Mouse (Mus musculus) forebrain, embryonic 13.5 days (tissue): ENCODE results near the gene Rpa3. TPM values are rescaled to one million over a fixed set of nuclear protein-coding genes. Genes with fewer than 3 reads are reported as not detected.

Source experiments
- ATAC-seq: fragments of 200-750 bp; cut with Nextera tagmentation; 2 replicates; pipeline ENCODE4 v1.8.0; 2017
- H3K27ac ChIP-seq: fragments of 300-500 bp; sonication (generic); 2 replicates; pipeline ENCODE4 v1.5.1; 2015; ENCODE audit warnings: inconsistent platforms, mild to moderate bottlenecking, moderate library complexity
- H3K27me3 ChIP-seq: fragments of 300-500 bp; sonication (generic); 2 replicates; pipeline ENCODE4 v1.6.1; 2015; ENCODE audit warnings: mild to moderate bottlenecking, inconsistent platforms
- H3K36me3 ChIP-seq: fragments of 300-500 bp; sonication (generic); 2 replicates; pipeline ENCODE4 v1.6.1; 2015; ENCODE audit warnings: mild to moderate bottlenecking, inconsistent platforms; ENCODE audit not compliant: poor library complexity, severe bottlenecking
- H3K4me1 ChIP-seq: fragments of 300-500 bp; sonication (generic); 2 replicates; pipeline ENCODE4 v1.6.1; 2015; ENCODE audit warnings: inconsistent platforms
- H3K4me2 ChIP-seq: fragments of 300-500 bp; sonication (generic); 2 replicates; pipeline ENCODE4 v1.6.1; 2015; ENCODE audit warnings: inconsistent platforms, mild to moderate bottlenecking, moderate library complexity
- H3K4me3 ChIP-seq: fragments of 300-500 bp; sonication (generic); 2 replicates; pipeline ENCODE4 v1.5.1; 2015; ENCODE audit warnings: mild to moderate bottlenecking, inconsistent platforms
- H3K9ac ChIP-seq: fragments of 300-500 bp; sonication (generic); 2 replicates; pipeline ENCODE4 v1.6.1; 2015; ENCODE audit warnings: mild to moderate bottlenecking, inconsistent platforms
- H3K9me3 ChIP-seq: fragments of 300-500 bp; sonication (generic); replicated peaks from 2 replicates; pipeline ENCODE4 v1.6.1; 2016; ENCODE audit warnings: inconsistent platforms
- WGBS: fragments of 180-500 bp; shearing (Covaris S2); methylation state at CpG from one replicate; pipeline ENCODE4 v1.1.7; 2015; 5-methylcytosine and 5-hydroxymethylcytosine counted together
- polyA plus RNA-seq: library from polyadenylated mRNA; unstranded; fragments of >200 nt; fragmentation: Nextera tagmentation; extraction: Ambion mirVana; gene quantifications from 2 replicates; pipeline ENCODE4 v1.2.1, GENCODE M21; 2015

Rpa3 gene
- polyA plus RNA-seq, 1 experiment from 2014 or later: 172 TPM

DNA sequence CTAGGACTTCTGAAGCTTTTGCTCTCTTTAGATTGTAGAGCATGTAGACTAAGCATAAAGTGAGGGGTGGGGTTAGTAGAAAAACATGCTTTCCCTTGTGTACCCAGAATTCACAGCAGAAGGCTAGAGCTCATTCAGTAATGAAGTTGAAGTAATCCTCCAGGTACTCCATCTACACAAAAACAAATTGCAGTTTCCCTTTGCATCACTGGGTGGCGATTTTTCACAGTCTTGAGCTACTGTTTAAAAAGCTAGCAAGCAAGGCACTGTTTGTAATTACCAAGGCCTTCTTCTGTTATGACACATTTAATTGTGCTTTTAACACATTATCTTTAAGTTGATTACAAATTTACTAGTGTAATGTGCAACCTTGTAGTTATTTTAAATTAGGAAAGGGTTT is 16.1 kb upstream of the Rpa3 start:
- Histone ChIP-seq H3K4me3 (no peak overlapping the region), H3K4me1 (no peaks in the 10 kb centered on the region), H3K36me3 (peaks cover 11% of the 10 kb centered on the region; the same call in 1 of the 2 replicates), H3K27ac (no peak overlapping the region), H3K27me3 (no peaks in the 10 kb centered on the region), H3K9ac (no peak overlapping the region), H3K9me3 (no peaks in the 10 kb centered on the region), H3K4me2 (no peak overlapping the region)
- WGBS: 4% methylated on average over 1 of the region's 1 CpGs
- ATAC-seq: peak; percentile 84

DNA sequence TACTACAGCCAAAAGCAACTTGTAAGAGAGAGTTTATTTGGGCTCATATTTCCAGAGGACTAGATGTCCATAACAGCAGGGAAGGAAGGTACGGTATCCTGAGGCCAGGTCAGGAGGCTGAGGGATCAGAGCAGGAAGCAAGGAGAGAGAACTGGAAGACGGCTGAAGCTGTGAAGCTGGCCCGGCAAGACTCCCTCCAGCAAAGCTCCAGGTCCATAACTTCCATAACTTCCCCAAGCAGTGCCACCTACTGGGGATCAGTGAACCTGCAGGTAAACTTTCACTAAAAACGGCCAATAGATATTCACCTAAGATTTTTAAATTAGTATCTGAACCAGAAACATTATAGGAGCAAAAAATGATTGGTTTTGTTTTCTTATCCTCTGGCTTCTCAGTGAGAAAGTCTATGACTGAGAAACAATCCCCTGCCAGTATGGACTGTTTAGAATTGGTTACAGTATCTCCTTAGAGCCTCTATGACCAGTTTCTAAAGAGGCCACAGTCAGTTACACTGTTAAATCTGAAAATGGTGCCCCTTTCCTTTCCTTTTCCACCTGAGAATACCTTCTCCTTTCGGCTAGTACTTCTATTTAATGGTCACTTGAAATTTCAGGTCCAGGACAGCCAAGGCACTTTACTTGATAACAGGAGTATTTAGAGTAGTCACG is 15.5 kb upstream of the Rpa3 start:
- H3K27ac ChIP-seq: no peak overlapping the region
- no peak overlapping the region for H3K4me3 ChIP-seq
- no peaks in the 10 kb centered on the region for H3K9me3 ChIP-seq
- no peak overlapping the region for H3K4me2 ChIP-seq
- WGBS: 36% methylated on average over 6 of the region's 6 CpGs
- H3K36me3 ChIP-seq: peaks cover 11% of the 10 kb centered on the region; the same call in 1 of the 2 replicates
- no peak overlapping the region for H3K9ac ChIP-seq
- H3K27me3 ChIP-seq: no peaks in the 10 kb centered on the region
- 0 out of 2 replicates have a peak, but pooled peaks have one; percentile 42 for ATAC-seq
- H3K4me1 ChIP-seq: no peaks in the 10 kb centered on the region

DNA sequence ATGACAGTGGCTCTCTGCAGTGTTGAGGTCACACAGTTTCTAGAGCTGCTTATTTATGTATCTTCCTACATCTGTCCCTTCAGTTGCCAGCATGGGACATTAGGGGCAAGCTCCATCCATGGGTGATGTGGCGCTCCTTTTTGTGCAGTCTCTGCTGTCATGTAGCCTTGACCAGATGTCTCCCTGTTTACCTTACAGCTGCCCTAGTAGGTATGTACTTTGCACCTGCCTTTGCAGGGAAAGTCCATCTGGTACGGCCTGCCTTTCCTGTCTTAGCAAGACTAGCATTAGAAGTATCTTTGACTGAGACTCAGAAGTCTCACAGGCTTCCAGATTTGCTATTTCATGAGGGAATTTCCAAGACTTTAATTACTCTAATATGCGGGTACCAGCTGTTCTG is 12.1 kb upstream of the Rpa3 start:
- WGBS: 88% methylated on average over 3 of the region's 3 CpGs
- Histone ChIP-seq H3K36me3 (peaks cover 5% of the 10 kb centered on the region; the same call in 1 of the 2 replicates), H3K4me2 (no peak overlapping the region), H3K9me3 (no peaks in the 10 kb centered on the region), H3K4me1 (no peaks in the 10 kb centered on the region), H3K9ac (no peak overlapping the region), H3K4me3 (no peak overlapping the region), H3K27ac (no peak overlapping the region), H3K27me3 (no peaks in the 10 kb centered on the region)
- no peak for ATAC-seq

DNA sequence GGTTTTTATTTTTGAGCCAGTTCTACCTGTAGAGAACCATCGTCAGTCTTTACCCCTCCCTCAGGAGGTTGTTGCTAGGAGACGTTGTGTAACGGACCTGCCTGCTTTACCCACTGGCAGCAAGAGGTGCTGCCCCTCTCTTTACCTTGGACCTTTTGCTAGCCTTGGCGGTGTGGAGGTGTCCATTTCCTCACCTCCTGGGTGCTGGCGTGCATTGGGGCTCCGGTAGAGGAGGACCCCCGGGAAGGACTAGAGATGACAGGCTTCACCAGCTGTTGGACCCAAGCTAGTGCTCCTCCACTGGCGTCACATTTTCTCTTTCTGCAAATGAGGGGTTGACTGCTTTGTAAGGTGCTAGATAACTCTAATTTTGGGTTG is 683 bp upstream of the Rpa3 start:
- Histone ChIP-seq H3K27ac (peak overlapping the region; percentile 60), H3K4me3 (peak overlapping the region; percentile 85), H3K36me3 (no peaks in the 10 kb centered on the region), H3K4me2 (peak overlapping the region; percentile 90), H3K4me1 (peaks cover 23% of the 10 kb centered on the region), H3K9me3 (no peaks in the 10 kb centered on the region), H3K27me3 (no peaks in the 10 kb centered on the region), H3K9ac (peak overlapping the region; percentile 77)
- under 1% methylated on average over 8 of the region's 8 CpGs for WGBS
- ATAC-seq: no peak

DNA sequence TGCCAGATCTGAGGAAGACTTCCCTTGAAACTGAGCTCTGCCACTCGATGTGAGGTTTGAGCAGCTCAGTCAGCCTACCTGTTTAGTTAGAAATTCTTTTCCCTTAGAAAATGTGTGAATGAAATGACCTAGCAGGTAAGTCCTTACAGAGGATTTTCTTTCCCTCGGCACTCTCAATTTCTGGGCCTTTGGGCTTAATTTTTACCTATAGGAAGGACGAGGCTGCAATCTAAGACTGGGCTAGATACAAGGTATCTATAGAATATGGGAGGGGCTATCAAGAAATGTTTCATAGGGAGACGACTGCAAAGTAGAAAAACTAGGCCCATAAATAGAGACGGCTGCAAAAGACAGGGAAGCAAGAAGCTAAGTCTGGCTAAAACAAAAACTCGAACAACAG is 657 bp downstream of the Rpa3 start:
- WGBS: 10% methylated on average over 6 of the region's 6 CpGs
- peaks cover 22% of the 10 kb centered on the region for H3K4me1 ChIP-seq
- peak overlapping the region; percentile 90 for H3K4me2 ChIP-seq
- H3K9ac ChIP-seq: peak overlapping the region; percentile 83
- H3K9me3 ChIP-seq: no peaks in the 10 kb centered on the region
- H3K4me3 ChIP-seq: peak overlapping the region; percentile 85
- no peak for ATAC-seq
- H3K36me3 ChIP-seq: peaks cover 11% of the 10 kb centered on the region; the same call in 1 of the 2 replicates
- H3K27me3 ChIP-seq: no peaks in the 10 kb centered on the region
- H3K27ac ChIP-seq: peak overlapping the region; percentile 71

DNA sequence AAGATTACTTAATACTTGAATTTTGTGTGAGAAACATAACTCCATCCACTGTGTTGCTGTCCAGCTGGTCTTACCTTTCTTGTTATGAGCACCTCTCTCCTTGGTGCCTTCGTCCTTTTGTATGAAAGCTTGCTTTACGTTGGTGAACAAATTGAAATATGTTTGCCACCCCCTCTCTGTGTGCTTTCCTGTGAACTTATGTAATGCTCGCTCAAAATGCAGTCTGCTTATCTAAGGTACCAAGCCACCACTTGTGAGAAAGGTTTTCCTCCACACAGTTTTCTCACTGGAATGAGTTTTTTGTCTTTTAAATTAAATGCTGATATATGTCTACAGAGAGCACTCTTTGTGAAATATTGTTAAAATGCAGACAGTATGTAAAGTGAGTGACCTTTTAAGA is 30.4 kb downstream of the Rpa3 start:
- H3K36me3 ChIP-seq: peaks cover 37% of the 10 kb centered on the region
- no peak for ATAC-seq
- H3K27me3 ChIP-seq: no peaks in the 10 kb centered on the region
- H3K9ac ChIP-seq: no peak overlapping the region
- WGBS: 92% methylated on average over 3 of the region's 3 CpGs
- H3K9me3 ChIP-seq: no peaks in the 10 kb centered on the region
- no peak overlapping the region for H3K4me2 ChIP-seq
- H3K4me3 ChIP-seq: no peak overlapping the region
- no peaks in the 10 kb centered on the region for H3K4me1 ChIP-seq
- H3K27ac ChIP-seq: no peak overlapping the region

DNA sequence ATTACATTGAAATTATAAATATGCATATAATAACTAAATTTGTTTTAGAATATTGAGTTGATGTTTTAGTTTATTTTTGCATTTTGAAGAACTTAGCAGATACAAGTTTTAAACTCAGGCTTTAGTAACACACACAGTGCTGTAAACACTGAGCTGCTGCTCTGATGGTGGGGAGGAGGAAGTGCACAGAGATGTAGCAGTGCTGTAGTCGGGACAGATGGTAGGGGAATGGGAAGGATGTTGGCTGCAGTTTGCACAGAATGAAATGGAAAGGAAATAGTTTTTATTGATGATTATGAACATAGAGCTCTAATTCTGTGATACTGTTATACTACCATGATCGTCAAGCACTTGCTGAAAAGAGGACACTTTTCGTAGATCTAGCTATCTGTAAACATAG is 31.9 kb downstream of the Rpa3 start:
- Histone ChIP-seq H3K4me3 (no peak overlapping the region), H3K36me3 (peaks cover 30% of the 10 kb centered on the region), H3K9me3 (no peaks in the 10 kb centered on the region), H3K4me1 (no peaks in the 10 kb centered on the region), H3K9ac (no peak overlapping the region), H3K4me2 (no peak overlapping the region), H3K27me3 (no peaks in the 10 kb centered on the region), H3K27ac (no peak overlapping the region)
- ATAC-seq: no peak
- 88% methylated on average over 3 of the region's 3 CpGs for WGBS

DNA sequence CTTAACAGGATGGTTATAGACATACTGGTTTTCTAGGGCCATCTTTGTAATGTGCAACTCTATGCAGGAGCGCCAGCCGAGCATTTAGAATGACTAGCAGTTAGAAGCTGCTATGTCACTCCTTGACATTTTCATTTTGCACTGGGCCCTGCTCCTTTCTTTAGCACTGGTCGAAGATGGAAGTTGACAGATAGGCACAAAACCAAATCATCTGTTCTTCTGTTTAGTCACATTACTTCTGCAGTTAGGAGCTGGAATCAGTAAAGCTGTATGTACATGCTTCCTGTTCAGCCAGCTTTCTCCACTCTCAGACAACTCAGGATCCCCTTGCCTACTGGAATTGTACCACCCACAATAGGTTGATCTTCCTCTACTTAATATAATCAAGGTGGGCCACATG is 48.3 kb downstream of the Rpa3 start:
- Histone ChIP-seq H3K4me1 (peaks cover 9% of the 10 kb centered on the region), H3K36me3 (peaks cover 13% of the 10 kb centered on the region), H3K27me3 (no peaks in the 10 kb centered on the region), H3K4me2 (peak overlapping the region; percentile 57), H3K27ac (no peak overlapping the region), H3K4me3 (no peak overlapping the region), H3K9me3 (no peaks in the 10 kb centered on the region), H3K9ac (no peak overlapping the region)
- no peak for ATAC-seq
- 94% methylated on average over 3 of the region's 3 CpGs for WGBS

DNA sequence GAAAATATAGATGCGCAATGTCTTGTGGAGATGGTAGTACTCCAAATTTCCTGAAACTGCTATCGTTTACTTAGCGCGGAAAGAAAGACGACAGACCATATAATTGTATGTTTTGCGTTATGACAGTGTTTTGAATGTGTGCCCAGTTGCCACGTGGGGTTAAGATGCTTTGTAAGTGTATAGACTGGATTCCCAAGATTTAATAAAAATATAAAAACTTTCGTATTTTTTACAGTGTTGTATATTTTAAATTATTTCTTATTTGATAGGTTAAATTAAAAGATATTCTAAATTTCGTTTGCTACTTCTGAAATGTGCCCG is 49.1 kb downstream of the Rpa3 start:
- Histone ChIP-seq H3K4me1 (peaks cover 9% of the 10 kb centered on the region), H3K27me3 (no peaks in the 10 kb centered on the region), H3K27ac (no peak overlapping the region; the same call in 1 of the 2 replicates), H3K9ac (peak overlapping the region; percentile 88), H3K36me3 (peaks cover 4% of the 10 kb centered on the region; the same call in 1 of the 2 replicates), H3K4me2 (peak overlapping the region; percentile 57), H3K9me3 (no peaks in the 10 kb centered on the region), H3K4me3 (peak overlapping the region; percentile 79)
- WGBS: 12% methylated on average over 10 of the region's 10 CpGs
- peak; percentile 9; the same call in 1 of the 2 replicates for ATAC-seq

DNA sequence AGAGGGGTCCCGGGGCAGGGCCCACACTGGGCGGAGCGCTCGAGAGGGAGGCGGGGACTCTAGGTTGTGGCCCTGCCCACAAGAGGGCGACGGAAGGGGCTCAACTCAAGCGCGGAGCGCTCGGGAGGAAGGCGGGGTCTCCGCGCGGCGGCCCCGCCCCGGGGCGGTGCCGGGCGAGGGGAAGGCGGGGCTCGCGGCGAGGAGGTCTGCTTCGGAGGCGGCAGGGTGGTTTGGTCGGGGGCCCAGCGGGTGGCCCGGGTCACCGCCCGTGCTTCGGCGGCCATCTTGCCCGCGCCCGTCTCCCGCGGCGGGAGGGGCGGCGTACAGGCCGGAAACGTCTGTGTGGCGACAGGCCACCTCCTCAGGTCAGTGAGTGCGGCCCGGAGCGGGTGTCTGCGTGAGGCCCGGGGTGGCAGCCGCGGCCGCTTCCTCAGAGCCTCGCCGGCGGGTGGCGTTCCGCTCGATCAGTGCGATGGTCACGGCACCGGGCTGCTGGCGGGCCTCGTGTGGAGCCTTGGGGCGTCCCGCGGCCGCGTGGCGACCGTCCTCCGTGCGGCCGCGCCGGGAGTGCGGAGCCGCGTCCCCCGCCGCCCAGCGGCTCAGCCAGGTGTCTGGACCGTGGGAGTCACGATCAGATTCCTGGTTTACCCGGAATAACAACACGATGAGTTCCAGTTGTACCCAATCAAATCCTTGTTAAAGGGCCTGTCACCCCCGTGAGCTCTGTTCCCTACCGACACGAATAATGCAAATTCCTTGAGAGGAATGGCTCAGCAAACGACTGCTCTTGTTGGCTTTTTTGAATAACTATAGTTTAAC is 49.7 kb downstream of the Rpa3 start, which contains the start of gene Mios:
TSS of gene Mios (plus strand) at position 176 of the 819 bp plus-strand sequence.
- WGBS: under 1% methylated on average over 77 of the region's 90 CpGs
- peak within 1 kb of the TSS; percentile 57 for H3K4me2 ChIP-seq
- ATAC-seq: peak; percentile 99
- H3K27me3 ChIP-seq: no peaks in the 10 kb centered on the region
- H3K4me1 ChIP-seq: peaks cover 9% of the 10 kb centered on the region
- H3K36me3 ChIP-seq: 0 out of 2 replicates have a peak, but pooled peaks cover 2% of the 10 kb centered on the region
- peak within 1 kb of the TSS; percentile 88 for H3K9ac ChIP-seq
- H3K9me3 ChIP-seq: no peaks in the 10 kb centered on the region
- peak within 1 kb of the TSS; percentile 83 for H3K27ac ChIP-seq
- peak within 1 kb of the TSS; percentile 79 for H3K4me3 ChIP-seq
